In genomic region chr10:77385731-77386130, GRCm38 (mm10) we compare ENCODE assay signal across 28 mouse cellular contexts. TPM values are rescaled to one million over a fixed set of nuclear protein-coding genes. Genes with fewer than 3 reads are reported as not detected.
DNase-seq lines count a peak whose midpoint lies in the region; ATAC-seq and TF ChIP-seq lines count a peak whose summit lies in the region.
"Had no signal": no experiment of that assay in that cellular context is flagged by ENCODE, and none has a peak within 500 bp of the region (broad histone marks: within the 10 kb centered on the region; RNA-seq: fewer than 3 reads in every experiment).

No protein-coding gene starts in this region.

- peaks cover 19% of the 10 kb centered on the region for H3K36me3 ChIP-seq in heart, adult 2 months (ENCODE audit: control insufficient read depth, insufficient read depth, low read length)
- H3K36me3 ChIP-seq: embryonic facial prominence, embryonic 13.5 days; forebrain, embryonic 10.5 days; heart, embryonic 15.5 days; limb, embryonic 13.5 days; lung, embryonic 15.5 days; midbrain, embryonic 13.5 days had no signal

- H3K79me2 ChIP-seq in heart, adult 2 months (replicated peaks; ENCODE audit: control insufficient read depth, insufficient read depth, low read length), result peaks cover 5% of the 10 kb centered on the region; the same call in 1 of the 2 replicates

- ATAC-seq in cerebellum, adult (ENCODE audit: insufficient number of reproducible peaks, low FRiP score, low TSS enrichment), result peak; percentile 40; the same call in 1 of the 2 replicates
- ATAC-seq: activated CD4-positive, CD25-positive, alpha-beta regulatory T cell, adult 4 months; forebrain, postnatal 0 days; hindbrain, embryonic 16.5 days; midbrain, embryonic 13.5 days had no signal

- no peak for TF ChIP-seq EP300 in heart, adult 2 months (IDR thresholded peaks at IDR 0.05; ENCODE audit: insufficient read depth, low read depth, low read length)

- TF ChIP-seq POLR2A in heart, adult 2 months (IDR thresholded peaks at IDR 0.05; ENCODE audit: insufficient read depth, low read depth, low read length), result no peak

- no peaks in the 10 kb centered on the region for H3K27me3 ChIP-seq in heart, adult 2 months (ENCODE audit: control insufficient read depth, insufficient read depth, low read length)
- H3K27me3 ChIP-seq: CH12.LX; embryonic facial prominence, embryonic 13.5 days; heart, embryonic 15.5 days; limb, embryonic 13.5 days; lung, embryonic 15.5 days; midbrain, embryonic 13.5 days had no signal

- H3K4me3 ChIP-seq in heart, adult 2 months, result no peak overlapping the region
- H3K4me3 ChIP-seq: embryonic facial prominence, embryonic 13.5 days; forebrain, embryonic 10.5 days; heart, embryonic 15.5 days; limb, embryonic 13.5 days; lung, embryonic 15.5 days; megakaryocyte, embryonic 14.5 days; midbrain, embryonic 13.5 days had no signal

- peak overlapping the region; percentile 52 for H3K27ac ChIP-seq in heart, adult 2 months
- H3K27ac ChIP-seq: embryonic facial prominence, embryonic 13.5 days; forebrain, embryonic 10.5 days; heart, embryonic 15.5 days; limb, embryonic 13.5 days; lung, embryonic 15.5 days; midbrain, embryonic 13.5 days; stomach, postnatal 0 days had no signal

- no peak overlapping the region for H3K9ac ChIP-seq in heart, adult 2 months (ENCODE audit: low read depth, low read length)
- H3K9ac ChIP-seq: embryonic facial prominence, embryonic 13.5 days; forebrain, postnatal 0 days; heart, embryonic 15.5 days; limb, embryonic 13.5 days; lung, embryonic 15.5 days; midbrain, embryonic 13.5 days had no signal

- H3K4me1 ChIP-seq in heart, adult 2 months (ENCODE audit: control insufficient read depth, insufficient read depth, low read length), result peaks cover 11% of the 10 kb centered on the region

- no peak for DNase-seq in cerebellum, postnatal 4 days (ENCODE audit: low spot score in 2 of 2)
- DNase-seq in heart, adult 2 months, result no peak
- DNase-seq in heart, postnatal 14 days, result no peak
- DNase-seq in cerebellum, adult 8-10 months, result peak; percentile 58
- DNase-seq in cerebellum, postnatal 25 days, result peak; percentile 71 to 82
- no peak for DNase-seq in kidney, adult 11 months
- DNase-seq in kidney, postnatal 4 days, result no peak
- DNase-seq: adrenal gland, adult 2 months; adrenal gland, postnatal 36 days; forebrain, postnatal 0 days; gastrocnemius, postnatal 10 days; heart, postnatal 36 days; right cerebral cortex, postnatal 25 days; spleen, adult 18-20 months; thymus, adult 18-20 months; thymus, postnatal 25 days had no signal

- 27% methylated on average over 4 of the region's 4 CpGs for WGBS in heart, adult 2 months

- TF ChIP-seq CTCF in heart, adult 2 months (IDR thresholded peaks at IDR 0.05), result no peak

- intact Hi-C loops in heart, adult 2 months (cut with DNase I), result no loop called here
- intact Hi-C loops in heart, postnatal 14 days (cut with DNase I), result no loop called here

RNA-seq across cellular contexts. Expression of gene Adarb1, which starts 32.3 kb away (rescaled TPM):
- total RNA-seq in heart, adult 2 months (2021), result 10 to 100 TPM; 17.1 to 17.2 TPM
- 11.4 and 17.2 TPM in 2 replicates for polyA plus RNA-seq in heart, adult 2 months (2012; rRNA removed)
- total RNA-seq in heart, postnatal 14 days (2021), result 10 to 100 TPM; 22.9 to 25.9 TPM

Comparison
In these comparisons a context has a peak if more than half of its experiments do, and no peak if none do; other contexts are left out.
1. DNase-seq: peak in cerebellum, adult 8-10 months (single experiment) and cerebellum, postnatal 25 days (2 of 2); none in cerebellum, postnatal 4 days (0 of 2), heart, adult 2 months (0 of 2), heart, postnatal 14 days (0 of 2), kidney, adult 11 months (single experiment) and kidney, postnatal 4 days (0 of 2).